Mouse (Mus musculus): ENCODE data around the gene Pms2. TPM values are rescaled to one million over a fixed set of nuclear protein-coding genes. Genes with fewer than 3 reads are reported as not detected.

Pms2 gene
- total RNA-seq, 4 experiments from 2014 or later: 2.7 to 5.1 (median 3.6) TPM

Other genes with a start within 250 kb of the Pms2 start
- 1 to 10 TPM; 5.6 to 7.9 (median 6.9) TPM for gene Usp42, start 177.7 kb upstream of the Pms2 start, total RNA-seq (2022)
- 10 to 100 TPM; 19.0 to 22.3 (median 21.3) TPM for gene Eif2ak1, start 92.2 kb upstream of the Pms2 start, total RNA-seq (2022)
- not detected for gene Ankrd61, start 12.3 kb upstream of the Pms2 start, total RNA-seq (2022)
- gene Aimp2, start 117 bp upstream of the Pms2 start, total RNA-seq (2022): 10 to 100 TPM; 29.4 to 31.0 (median 30.9) TPM
- under 1 TPM in 1 of 4 experiments, not detected in 3; 0.47 TPM for gene Gm42421, start 18.2 kb downstream of the Pms2 start, total RNA-seq (2022)
- under 1 TPM; 0.13 to 0.37 (median 0.25) TPM for gene Rsph10b, start 23.1 kb downstream of the Pms2 start, total RNA-seq (2022)
- gene Ccz1, start 104.9 kb downstream of the Pms2 start, total RNA-seq (2022): 10 to 100 TPM; 27.4 to 33.6 (median 29.4) TPM
- gene Ocm, start 116.7 kb downstream of the Pms2 start, total RNA-seq (2022): not detected
- gene Lmtk2, start 190.5 kb downstream of the Pms2 start, total RNA-seq (2022): 10 to 100 TPM; 31.3 to 33.3 (median 32.0) TPM

Data from heart, adult 8-10 months (tissue).